ENCODE assay signal across 16 mouse cellular contexts in genomic region chr14:115039524-115039923, GRCm38 (mm10). TPM values are rescaled to one million over a fixed set of nuclear protein-coding genes. Genes with fewer than 3 reads are reported as not detected.
A peak's percentile ranks its signal among the peaks of the same experiment; 100 is the strongest.
DNase-seq lines count a peak whose midpoint lies in the region; ATAC-seq and TF ChIP-seq lines count a peak whose summit lies in the region.
"Had no signal": no experiment of that assay in that cellular context is flagged by ENCODE, and none has a peak within 500 bp of the region (broad histone marks: within the 10 kb centered on the region; RNA-seq: fewer than 3 reads in every experiment).

No protein-coding gene starts in this region.

- TF ChIP-seq CTCF in MEL (IDR thresholded peaks at IDR 0.05 in 2 of 3, conservative IDR thresholded peaks at IDR 0.05 in 1 of 3; ENCODE audit: control insufficient read depth in 1 of 3, insufficient read depth in 1 of 3, low read depth in 2 of 3, low read length in 3 of 3, poor library complexity in 1 of 3, severe bottlenecking in 1 of 3): no peak

- TF ChIP-seq EP300 in MEL (IDR thresholded peaks at IDR 0.05; ENCODE audit: low read depth in 1 of 2, low read length in 2 of 2): no peak

- H3K4me3 ChIP-seq in heart, embryonic 13.5 days: no peak overlapping the region
- H3K4me3 ChIP-seq in lung, embryonic 15.5 days: peak overlapping the region; percentile 87; the same call in 1 of the 2 replicates
- H3K4me3 ChIP-seq in MEL (ENCODE audit: control insufficient read depth in 1 of 2, insufficient read depth in 1 of 2, low read depth in 2 of 2, low read length in 2 of 2): peak overlapping the region in 1 of 2 experiments; percentile 40; a peak in 2 of 4 replicates
- no peak overlapping the region for H3K4me3 ChIP-seq in liver, embryonic 11.5 days (ENCODE audit: low read depth, low read length)

- peaks cover 17% of the 10 kb centered on the region for H3K36me3 ChIP-seq in heart, embryonic 13.5 days
- peaks cover 13% of the 10 kb centered on the region for H3K36me3 ChIP-seq in lung, embryonic 15.5 days
- H3K36me3 ChIP-seq in MEL (ENCODE audit: control insufficient read depth in 1 of 2, insufficient read depth in 2 of 2, low read length in 2 of 2): peaks cover 20 to 32% of the 10 kb centered on the region in 2 experiments
- peaks cover 11% of the 10 kb centered on the region for H3K36me3 ChIP-seq in liver, embryonic 11.5 days (ENCODE audit: control insufficient read depth, insufficient read depth, low read length)

- H3K79me2 ChIP-seq in MEL (ENCODE audit: control insufficient read depth, insufficient read depth, low read length, poor library complexity): peaks cover 42% of the 10 kb centered on the region

- no peaks in the 10 kb centered on the region for H3K9me3 ChIP-seq in heart, embryonic 13.5 days
- H3K9me3 ChIP-seq in lung, embryonic 15.5 days: no peaks in the 10 kb centered on the region
- H3K9me3 ChIP-seq in MEL (replicated peaks; ENCODE audit: insufficient read depth, low read length): no peaks in the 10 kb centered on the region
- no peaks in the 10 kb centered on the region for H3K9me3 ChIP-seq in liver, embryonic 11.5 days (ENCODE audit: control insufficient read depth, low read length)
- H3K9me3 ChIP-seq: G1E; midbrain, embryonic 13.5 days had no signal

- H3K27ac ChIP-seq in heart, embryonic 13.5 days (replicated peaks): no peak overlapping the region
- no peak overlapping the region for H3K27ac ChIP-seq in lung, embryonic 15.5 days
- no peak overlapping the region; the same call in 1 of the 2 replicates for H3K27ac ChIP-seq in MEL (ENCODE audit: control insufficient read depth, low read depth, low read length)
- H3K27ac ChIP-seq in liver, embryonic 11.5 days (ENCODE audit: low read depth, low read length): no peak overlapping the region

- no peaks in the 10 kb centered on the region for H3K27me3 ChIP-seq in heart, embryonic 13.5 days (replicated peaks)
- H3K27me3 ChIP-seq in lung, embryonic 15.5 days: peaks cover 10% of the 10 kb centered on the region; the same call in 1 of the 2 replicates
- H3K27me3 ChIP-seq in MEL (ENCODE audit: control insufficient read depth in 1 of 2, insufficient read depth in 2 of 2, low read length in 2 of 2): peaks cover 17 to 39% of the 10 kb centered on the region in 2 experiments
- no peaks in the 10 kb centered on the region for H3K27me3 ChIP-seq in liver, embryonic 11.5 days (replicated peaks; ENCODE audit: control insufficient read depth, insufficient read depth, low read length)

- H3K9ac ChIP-seq in heart, embryonic 13.5 days: no peak overlapping the region
- no peak overlapping the region for H3K9ac ChIP-seq in lung, embryonic 15.5 days
- H3K9ac ChIP-seq in MEL (ENCODE audit: control insufficient read depth, low read depth, low read length, poor library complexity, severe bottlenecking): peak overlapping the region; percentile 67
- H3K9ac ChIP-seq in liver, embryonic 11.5 days (ENCODE audit: low read depth, low read length): no peak overlapping the region

- peak overlapping the region; percentile 97 for H3K4me2 ChIP-seq in heart, embryonic 13.5 days
- H3K4me2 ChIP-seq in lung, embryonic 15.5 days: peak overlapping the region; percentile 98
- peak overlapping the region; percentile 77; the same call in 1 of the 2 replicates for H3K4me2 ChIP-seq in liver, embryonic 11.5 days

- no peak for ATAC-seq in heart, embryonic 13.5 days (ENCODE audit: extremely low read depth, insufficient number of reproducible peaks, low FRiP score, low TSS enrichment)
- no peak for ATAC-seq in lung, embryonic 15.5 days (ENCODE audit: borderline replicate concordance, extremely low read depth, low FRiP score, low TSS enrichment)
- ATAC-seq in liver, embryonic 11.5 days (replicated peaks; ENCODE audit: low FRiP score): no peak
- no peak for ATAC-seq in CD4-positive, CD25-positive, alpha-beta regulatory T cell, adult 4 months

- no peak for TF ChIP-seq RAD21 in MEL (IDR thresholded peaks at IDR 0.05; ENCODE audit: low read depth, low read length)

- no peak for TF ChIP-seq POLR2A in MEL (IDR thresholded peaks at IDR 0.05; ENCODE audit: control insufficient read depth in 1 of 2, insufficient read depth in 1 of 2, low read depth in 1 of 2, low read length in 2 of 2, poor library complexity in 1 of 2)

- no peak for DNase-seq in heart, adult 18-20 months
- no peak for DNase-seq in lung, postnatal 10 days
- no peak for DNase-seq in MEL (ENCODE audit: low read depth, low spot score)
- DNase-seq in liver, embryonic 11.5 days (ENCODE audit: low spot score): no peak
- no peak for DNase-seq in T-cell, adult 2 months (ENCODE audit: low spot score)
- DNase-seq: adrenal gland, postnatal 25 days; kidney, adult 2 months had no signal

- peaks cover 25% of the 10 kb centered on the region for H3K4me1 ChIP-seq in heart, embryonic 13.5 days
- H3K4me1 ChIP-seq in lung, embryonic 15.5 days: peaks cover 22% of the 10 kb centered on the region
- H3K4me1 ChIP-seq in MEL (ENCODE audit: control insufficient read depth in 1 of 2, insufficient read depth in 2 of 2, low read length in 2 of 2): peaks cover 22 to 23% of the 10 kb centered on the region in 2 experiments
- H3K4me1 ChIP-seq in liver, embryonic 11.5 days (replicated peaks; ENCODE audit: control insufficient read depth, insufficient read depth, low read length): peaks cover 16% of the 10 kb centered on the region

- WGBS in heart, embryonic 13.5 days: 66% methylated on average over 5 of the region's 5 CpGs
- 45% methylated on average over 5 of the region's 5 CpGs for WGBS in lung, embryonic 15.5 days
- WGBS in liver, embryonic 11.5 days: 65% methylated on average over 5 of the region's 5 CpGs

TF ChIP-seq in MEL, 35 proteins besides CTCF, POLR2A, EP300 and RAD21:
- TF ChIP-seq GABPA (IDR thresholded peaks at IDR 0.05; ENCODE audit: low read depth, low read length): no peak
- no peak for TF ChIP-seq ELF1 (IDR thresholded peaks at IDR 0.05; ENCODE audit: low read depth, low read length)
- TF ChIP-seq MEF2A (IDR thresholded peaks at IDR 0.05; ENCODE audit: extremely low read depth, insufficient replicate concordance, low read depth, low read length, poor library complexity, severe bottlenecking): no peak
- TF ChIP-seq KAT2A (conservative IDR thresholded peaks at IDR 0.05; ENCODE audit: low read depth, low read length): no peak
- TF ChIP-seq SMC3 (IDR thresholded peaks at IDR 0.05; ENCODE audit: low read depth, low read length): no peak

RNA-seq across cellular contexts. Expression of gene Gpc5, which starts 52.5 kb away (rescaled TPM):
- polyA plus RNA-seq in heart, embryonic 13.5 days (2015; fragmentation: Nextera tagmentation; extraction: Ambion mirVana): 0.19 and 0.43 TPM in 2 replicates
- not detected for total RNA-seq in heart, adult 18-20 months (2021)
- 0.12 and 0.26 TPM in 2 replicates for polyA plus RNA-seq in lung, embryonic 15.5 days (2015; fragmentation: Nextera tagmentation; extraction: Ambion mirVana)
- total RNA-seq in MEL (2012; rRNA removed): not detected in 2 replicates
- polyA plus RNA-seq in MEL (2012; ENCODE audit: insufficient read depth in 1 of 2, insufficient read length in 2 of 2, low read depth in 1 of 2, low replicate concordance in 2 of 2, missing spikeins in 1 of 2): not detected
- 0.12 TPM in 1 of 2 replicates, not detected in the other for polyA plus RNA-seq in liver, embryonic 11.5 days (2014; fragmentation: Nextera tagmentation; extraction: Ambion mirVana)
- polyA plus RNA-seq in CD4-positive, CD25-positive, alpha-beta regulatory T cell, adult 4 months (2017; shearing (Covaris generic)): under 1 TPM in 1 of 2 experiments, not detected in 1; 0.30 TPM
- total RNA-seq: granulocyte monocyte progenitor cell, adult 5-6 weeks; hematopoietic stem cell, adult 5-6 weeks; neutrophil, adult 5-6 weeks had no signal
- polyA plus RNA-seq: G1E; spleen, adult 2 months had no signal
